Mouse (Mus musculus) embryonic facial prominence, embryonic 15.5 days (tissue): Measurements from ENCODE around the gene Smarcd3. TPM values are rescaled to one million over a fixed set of nuclear protein-coding genes. Genes with fewer than 3 reads are reported as not detected.

Source experiments
- ATAC-seq: fragments of 200-750 bp; cut with Nextera tagmentation; 2 replicates; pipeline ENCODE4 v1.8.0; 2017; ENCODE audit warnings: low read depth, moderate TSS enrichment; ENCODE audit not compliant: insufficient number of reproducible peaks, low FRiP score, low TSS enrichment
- H3K27ac ChIP-seq: fragments of 300-500 bp; sonication (generic); replicated peaks from 2 replicates; pipeline ENCODE4 v1.5.1; 2015; ENCODE audit warnings: mild to moderate bottlenecking, inconsistent platforms
- H3K27me3 ChIP-seq: fragments of 300-500 bp; sonication (generic); 2 replicates; pipeline ENCODE4 v1.6.1; 2015; ENCODE audit warnings: inconsistent platforms
- H3K36me3 ChIP-seq: fragments of 300-500 bp; sonication (generic); 2 replicates; pipeline ENCODE4 v1.6.1; 2015; ENCODE audit warnings: mild to moderate bottlenecking, inconsistent platforms
- H3K4me1 ChIP-seq: fragments of 300-500 bp; sonication (generic); 2 replicates; pipeline ENCODE4 v1.6.1; 2015; ENCODE audit warnings: inconsistent platforms
- H3K4me2 ChIP-seq: fragments of 300-500 bp; sonication (generic); replicated peaks from 2 replicates; pipeline ENCODE4 v1.6.1; 2015; ENCODE audit warnings: mild to moderate bottlenecking, inconsistent platforms
- H3K4me3 ChIP-seq: fragments of 300-500 bp; sonication (generic); replicated peaks from 2 replicates; pipeline ENCODE4 v1.5.1; 2015; ENCODE audit warnings: mild to moderate bottlenecking, inconsistent platforms
- H3K9ac ChIP-seq: fragments of 300-500 bp; sonication (generic); 2 replicates; pipeline ENCODE4 v1.6.1; 2015; ENCODE audit warnings: inconsistent platforms
- H3K9me3 ChIP-seq: fragments of 300-500 bp; sonication (generic); replicated peaks from 2 replicates; pipeline ENCODE4 v1.6.1; 2016; ENCODE audit warnings: inconsistent platforms
- WGBS: fragments of 180-500 bp; shearing (Covaris S2); methylation state at CpG from one replicate; pipeline ENCODE4 v1.1.7; 2015; 5-methylcytosine and 5-hydroxymethylcytosine counted together
- polyA plus RNA-seq: library from polyadenylated mRNA; unstranded; fragments of >200 nt; fragmentation: Nextera tagmentation; extraction: Ambion mirVana; gene quantifications from 2 replicates; pipeline ENCODE4 v1.2.1, GENCODE M21; 2015

Smarcd3 gene
- polyA plus RNA-seq, 1 experiment from 2014 or later: 42.4 TPM

DNA sequence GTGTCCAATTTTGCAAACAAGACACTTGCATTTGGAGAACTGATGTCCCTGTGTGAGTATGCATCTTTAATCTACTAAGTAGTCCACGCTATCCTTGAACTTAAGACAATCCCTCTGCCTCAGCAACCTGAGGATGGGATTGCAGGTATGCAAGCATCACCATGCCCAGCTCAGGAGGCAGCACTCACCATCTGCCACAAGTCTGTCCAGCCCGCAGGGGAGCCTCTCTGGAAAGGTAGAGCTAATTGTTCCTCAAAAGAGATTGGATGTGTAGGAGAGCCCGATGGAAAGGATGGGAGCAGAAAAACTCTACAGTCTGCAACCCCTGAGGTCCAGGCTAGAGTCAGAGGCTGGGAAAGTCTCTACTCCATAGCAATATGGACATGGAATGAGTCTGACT, 5.3 kb downstream of the Smarcd3 start:
- H3K36me3 ChIP-seq: no peaks in the 10 kb centered on the region
- no peak overlapping the region for H3K27ac ChIP-seq
- no peak overlapping the region for H3K4me2 ChIP-seq
- peaks cover 13% of the 10 kb centered on the region for H3K4me1 ChIP-seq
- no peak for ATAC-seq
- H3K9ac ChIP-seq: no peak overlapping the region
- 67% methylated on average over 3 of the region's 3 CpGs for WGBS
- no peak overlapping the region for H3K4me3 ChIP-seq
- H3K27me3 ChIP-seq: peaks cover 6% of the 10 kb centered on the region; the same call in 1 of the 2 replicates
- no peaks in the 10 kb centered on the region for H3K9me3 ChIP-seq

DNA sequence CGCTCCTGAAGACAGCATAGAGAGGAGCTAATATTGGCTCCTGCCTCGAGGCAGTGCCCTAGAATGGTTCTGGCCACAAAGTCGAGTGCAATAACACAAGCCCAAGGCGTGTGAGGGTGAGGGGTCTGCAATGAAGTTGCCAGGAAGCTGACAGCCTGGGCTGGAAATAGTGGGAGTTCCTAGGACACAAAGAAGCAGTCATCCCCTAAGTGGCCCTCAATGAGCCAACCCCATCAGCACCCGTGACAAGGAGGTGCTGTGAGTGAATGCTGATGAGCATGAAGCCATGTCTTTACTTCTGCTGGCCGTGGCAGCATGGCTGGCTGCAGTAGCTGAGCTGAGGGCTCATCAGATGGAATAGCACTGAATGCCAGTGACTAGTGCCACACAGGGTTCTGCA, 9.1 kb downstream of the Smarcd3 start:
- H3K4me3 ChIP-seq: no peak overlapping the region
- no peaks in the 10 kb centered on the region for H3K36me3 ChIP-seq
- no peaks in the 10 kb centered on the region for H3K9me3 ChIP-seq
- peaks cover 15% of the 10 kb centered on the region for H3K4me1 ChIP-seq
- no peak overlapping the region for H3K4me2 ChIP-seq
- H3K9ac ChIP-seq: no peak overlapping the region
- H3K27ac ChIP-seq: no peak overlapping the region
- no peaks in the 10 kb centered on the region for H3K27me3 ChIP-seq
- no peak for ATAC-seq
- WGBS: 52% methylated on average over 6 of the region's 6 CpGs

DNA sequence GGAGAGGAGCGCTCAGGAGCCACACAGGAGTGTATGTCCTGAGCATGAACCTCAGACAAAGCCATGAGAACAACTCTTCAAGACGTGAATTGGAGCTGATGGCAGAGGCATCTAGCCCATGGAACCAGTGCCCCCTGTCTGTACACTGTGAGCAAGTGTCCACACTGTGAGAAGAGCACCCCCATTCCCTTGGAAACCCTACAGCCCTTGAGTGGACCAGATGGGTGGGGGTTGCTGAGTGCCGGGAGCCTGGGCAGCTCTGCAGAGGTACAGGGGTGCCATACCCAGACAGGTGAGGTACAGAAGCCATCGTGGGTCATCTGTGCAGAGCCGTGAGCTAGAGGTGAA, 11.9 kb downstream of the Smarcd3 start:
- Histone ChIP-seq H3K9ac (no peak overlapping the region), H3K36me3 (no peaks in the 10 kb centered on the region), H3K4me3 (no peak overlapping the region), H3K4me2 (no peak overlapping the region), H3K4me1 (peaks cover 12% of the 10 kb centered on the region; the same call in 1 of the 2 replicates), H3K9me3 (no peaks in the 10 kb centered on the region), H3K27ac (no peak overlapping the region), H3K27me3 (no peaks in the 10 kb centered on the region)
- no peak for ATAC-seq
- WGBS: 61% methylated on average over 5 of the region's 5 CpGs

DNA sequence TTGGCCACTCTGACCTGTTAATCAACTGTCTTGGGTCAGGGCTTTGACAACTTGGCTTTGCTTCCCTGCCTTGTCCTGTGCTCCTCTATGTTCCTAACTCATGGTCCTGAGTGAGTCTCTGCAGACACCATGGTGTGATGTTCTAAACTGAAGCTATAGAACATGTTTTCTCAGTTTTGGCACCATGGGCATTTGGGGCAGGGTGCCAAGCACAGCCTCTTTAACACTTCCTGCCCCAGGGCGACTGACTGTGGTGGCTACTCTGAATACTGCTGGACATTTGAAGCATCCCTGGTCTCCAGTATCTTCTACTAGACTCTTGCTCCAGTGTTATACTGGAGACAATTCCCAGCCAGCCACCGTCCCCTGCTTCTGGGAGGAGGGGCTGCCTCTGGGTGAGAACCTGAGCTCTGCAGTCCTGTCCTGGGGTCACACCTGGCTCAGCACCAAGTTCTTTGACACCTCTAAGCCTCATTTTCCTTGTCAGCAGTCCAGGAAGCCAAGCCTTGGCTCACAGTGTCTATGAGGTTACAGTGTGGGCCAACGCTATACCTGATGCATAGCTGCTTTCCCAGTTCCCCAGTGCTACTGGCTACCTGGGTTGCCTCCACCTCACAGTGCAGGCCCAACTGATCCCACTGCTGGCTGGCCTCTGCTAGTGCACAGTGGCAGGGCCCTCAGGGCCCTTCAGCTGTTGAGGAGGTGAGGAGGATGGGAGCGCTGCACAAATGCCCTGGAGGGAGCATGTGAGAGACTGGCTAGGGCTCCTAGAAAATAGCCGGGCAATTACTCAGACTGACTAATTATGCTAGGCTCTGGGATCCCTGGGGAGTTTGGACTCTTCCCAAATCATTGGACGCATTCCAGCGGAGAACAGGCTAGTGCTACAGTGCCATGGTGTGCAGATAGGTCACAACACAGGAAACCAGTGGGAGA, 12.6 kb downstream of the Smarcd3 start:
- H3K4me3 ChIP-seq: no peak overlapping the region
- WGBS: 34% methylated on average over 7 of the region's 7 CpGs
- no peaks in the 10 kb centered on the region for H3K27me3 ChIP-seq
- ATAC-seq: peak; percentile 40; the same call in 1 of the 2 replicates
- H3K27ac ChIP-seq: no peak overlapping the region
- H3K9ac ChIP-seq: no peak overlapping the region
- no peaks in the 10 kb centered on the region for H3K9me3 ChIP-seq
- H3K4me2 ChIP-seq: no peak overlapping the region
- H3K36me3 ChIP-seq: no peaks in the 10 kb centered on the region
- peaks cover 15% of the 10 kb centered on the region for H3K4me1 ChIP-seq

DNA sequence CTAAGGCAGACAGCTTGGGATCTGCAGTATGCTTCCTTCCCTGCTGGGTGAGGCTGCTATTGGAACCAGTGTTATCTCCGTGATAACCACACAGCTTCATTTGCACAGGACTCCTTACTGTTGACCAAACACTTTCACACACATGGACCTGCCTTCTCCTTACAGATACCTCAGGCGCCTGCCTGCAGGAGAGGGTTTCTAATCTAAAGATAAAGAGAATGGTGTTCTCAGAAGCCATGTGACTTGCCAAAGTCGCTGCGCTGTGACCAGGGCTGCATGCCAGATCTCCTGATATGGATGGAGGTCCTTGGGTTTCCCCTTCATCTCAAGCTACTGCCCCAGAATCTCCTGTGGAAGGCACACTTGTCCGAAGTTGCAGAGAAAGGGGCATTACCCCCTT, 14.8 kb downstream of the Smarcd3 start:
- H3K27me3 ChIP-seq: no peaks in the 10 kb centered on the region
- WGBS: 60% methylated on average over 5 of the region's 5 CpGs
- H3K4me1 ChIP-seq: peaks cover 32% of the 10 kb centered on the region
- H3K9ac ChIP-seq: no peak overlapping the region
- no peak for ATAC-seq
- no peaks in the 10 kb centered on the region for H3K9me3 ChIP-seq
- H3K4me3 ChIP-seq: no peak overlapping the region
- no peak overlapping the region for H3K4me2 ChIP-seq
- H3K36me3 ChIP-seq: no peaks in the 10 kb centered on the region
- no peak overlapping the region for H3K27ac ChIP-seq

DNA sequence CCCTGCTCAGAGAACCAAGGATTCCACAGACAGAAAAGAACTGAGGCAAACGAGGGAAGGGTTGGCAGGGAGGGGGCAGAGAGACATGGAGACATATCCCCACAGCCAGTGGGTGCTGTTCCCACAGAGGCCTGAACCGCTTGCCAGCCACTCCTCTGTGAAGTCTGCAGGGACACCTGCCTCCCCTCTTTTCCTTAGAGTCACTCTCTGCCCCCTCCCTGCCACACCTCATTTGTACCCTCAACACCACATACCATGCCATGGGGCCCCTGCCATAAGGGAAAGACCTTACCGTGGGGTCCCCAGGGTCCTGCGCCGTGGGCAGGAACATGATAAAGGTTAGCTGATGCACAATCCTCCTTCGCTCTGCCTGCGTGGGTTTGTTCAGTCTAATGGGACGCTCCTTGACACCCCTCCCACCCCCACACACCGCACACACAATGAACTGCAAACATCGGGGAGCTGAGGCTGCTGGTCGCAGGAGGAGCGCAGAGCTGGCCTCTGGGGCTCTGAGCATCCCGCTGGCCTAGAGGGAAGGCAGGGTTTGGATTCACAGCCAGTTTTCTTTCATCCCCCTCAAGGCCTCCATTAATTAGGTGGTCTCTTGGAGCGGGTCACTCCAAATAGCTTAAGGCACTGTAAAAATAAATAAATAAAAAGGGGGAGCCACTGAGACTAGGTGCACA, 18.1 kb downstream of the Smarcd3 start:
- peak overlapping the region; percentile 63 for H3K4me2 ChIP-seq
- ATAC-seq: no peak
- H3K36me3 ChIP-seq: no peaks in the 10 kb centered on the region
- H3K9me3 ChIP-seq: no peaks in the 10 kb centered on the region
- no peaks in the 10 kb centered on the region for H3K27me3 ChIP-seq
- WGBS: 25% methylated on average over 14 of the region's 14 CpGs
- peak overlapping the region; percentile 99 for H3K27ac ChIP-seq
- H3K4me1 ChIP-seq: peaks cover 44% of the 10 kb centered on the region
- H3K4me3 ChIP-seq: peak overlapping the region; percentile 76; the same call in 1 of the 2 replicates
- H3K9ac ChIP-seq: peak overlapping the region; percentile 76; the same call in 1 of the 2 replicates

DNA sequence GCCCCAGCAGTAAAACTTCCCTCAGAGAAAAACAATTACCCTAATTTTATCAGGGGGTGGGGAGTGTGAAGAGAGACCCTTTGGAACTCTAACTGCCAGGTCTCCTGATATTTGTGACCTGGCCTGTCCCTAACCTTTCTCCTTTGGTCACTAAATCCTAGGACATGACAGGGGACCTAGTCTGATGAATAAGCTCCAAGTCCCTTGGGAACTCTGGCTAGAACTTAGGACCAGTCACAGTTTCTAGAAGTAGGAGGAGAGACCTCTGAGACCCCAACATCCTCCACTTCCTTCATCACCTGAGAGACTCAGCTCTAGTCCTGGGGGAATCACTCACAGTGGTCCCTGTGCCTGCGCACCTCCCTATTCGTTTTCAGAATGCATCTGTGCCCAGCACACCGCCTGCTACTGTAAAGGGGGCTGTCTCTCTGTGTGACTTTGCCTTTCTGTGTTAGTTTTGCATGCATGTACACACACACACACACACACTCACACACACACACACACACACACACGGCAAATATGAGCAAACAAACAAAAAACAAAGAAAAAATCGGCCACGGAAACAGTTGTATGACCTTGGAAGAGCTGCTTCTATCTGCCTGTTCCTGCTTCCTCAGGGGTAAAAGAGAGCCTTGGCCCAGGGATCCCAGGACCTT, 18.8 kb downstream of the Smarcd3 start:
- Histone ChIP-seq H3K36me3 (no peaks in the 10 kb centered on the region), H3K9ac (peak overlapping the region; percentile 76; the same call in 1 of the 2 replicates), H3K4me3 (peak overlapping the region; percentile 76), H3K27me3 (no peaks in the 10 kb centered on the region), H3K4me1 (peaks cover 51% of the 10 kb centered on the region), H3K27ac (peak overlapping the region; percentile 99), H3K4me2 (peak overlapping the region; percentile 63), H3K9me3 (no peaks in the 10 kb centered on the region)
- 8% methylated on average over 6 of the region's 6 CpGs for WGBS
- no peak for ATAC-seq

DNA sequence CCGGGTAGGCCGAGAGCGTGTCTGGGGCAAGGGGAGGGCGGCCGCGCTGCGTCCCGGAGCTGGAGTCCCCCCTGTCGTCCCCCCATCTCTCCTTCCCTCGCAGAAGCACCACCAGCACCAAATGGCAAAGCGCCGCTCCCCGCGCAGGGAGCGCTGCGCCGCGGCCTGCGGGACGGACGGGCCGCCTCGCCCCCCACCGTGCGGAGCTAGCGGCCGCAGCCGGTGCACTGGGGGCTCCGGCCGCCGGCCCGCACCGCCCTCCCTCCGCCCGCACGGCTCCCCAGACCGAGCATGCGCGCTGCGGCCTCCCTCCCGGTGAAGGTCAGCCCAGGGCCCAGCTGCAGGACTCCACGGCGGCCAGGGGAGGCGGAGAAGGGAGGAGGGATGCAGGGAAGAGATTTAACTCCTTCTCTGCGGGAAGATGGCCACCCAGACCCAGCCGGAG, 19.5 kb downstream of the Smarcd3 start:
- Histone ChIP-seq H3K27ac (peak overlapping the region; percentile 99), H3K27me3 (no peaks in the 10 kb centered on the region), H3K4me1 (peaks cover 56% of the 10 kb centered on the region), H3K4me2 (peak overlapping the region; percentile 63), H3K4me3 (peak overlapping the region; percentile 76), H3K9ac (peak overlapping the region; percentile 76), H3K36me3 (no peaks in the 10 kb centered on the region), H3K9me3 (no peaks in the 10 kb centered on the region)
- ATAC-seq: peak; percentile 80
- under 1% methylated on average over 38 of the region's 46 CpGs for WGBS

DNA sequence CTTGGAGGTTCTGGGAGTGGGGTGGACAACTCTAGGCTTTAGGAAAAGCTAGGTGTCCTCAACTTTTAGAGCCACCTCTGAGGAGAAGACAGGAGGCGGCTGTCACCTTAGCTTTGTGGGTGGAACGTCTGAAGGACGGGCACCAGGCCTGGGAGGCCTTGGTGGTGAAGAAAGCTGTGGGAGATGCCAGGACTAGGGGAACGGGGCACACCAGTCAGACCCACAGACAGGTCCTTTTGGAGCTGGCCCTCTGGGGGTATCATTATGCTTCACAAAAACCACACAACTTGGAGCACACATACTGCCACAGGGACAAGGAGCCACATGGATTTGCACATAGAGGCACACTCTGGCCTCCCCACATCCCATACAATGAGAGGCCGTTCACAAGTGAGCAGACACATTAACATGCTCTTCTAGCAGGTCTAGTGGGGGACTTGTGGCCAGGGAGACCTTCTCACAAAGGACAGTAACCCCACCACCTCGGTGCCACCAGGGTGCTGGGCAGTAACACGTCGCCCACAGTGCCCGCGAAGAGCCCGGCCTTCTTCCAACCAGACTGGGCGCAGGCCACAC, 20.0 kb downstream of the Smarcd3 start:
- ATAC-seq: no peak; the same call in 1 of the 2 replicates
- Histone ChIP-seq H3K4me3 (peak overlapping the region; percentile 76), H3K27ac (peak overlapping the region; percentile 99), H3K27me3 (no peaks in the 10 kb centered on the region), H3K9ac (peak overlapping the region; percentile 76), H3K36me3 (no peaks in the 10 kb centered on the region), H3K4me2 (peak overlapping the region; percentile 63), H3K9me3 (no peaks in the 10 kb centered on the region), H3K4me1 (peaks cover 61% of the 10 kb centered on the region)
- 13% methylated on average over 12 of the region's 12 CpGs for WGBS

DNA sequence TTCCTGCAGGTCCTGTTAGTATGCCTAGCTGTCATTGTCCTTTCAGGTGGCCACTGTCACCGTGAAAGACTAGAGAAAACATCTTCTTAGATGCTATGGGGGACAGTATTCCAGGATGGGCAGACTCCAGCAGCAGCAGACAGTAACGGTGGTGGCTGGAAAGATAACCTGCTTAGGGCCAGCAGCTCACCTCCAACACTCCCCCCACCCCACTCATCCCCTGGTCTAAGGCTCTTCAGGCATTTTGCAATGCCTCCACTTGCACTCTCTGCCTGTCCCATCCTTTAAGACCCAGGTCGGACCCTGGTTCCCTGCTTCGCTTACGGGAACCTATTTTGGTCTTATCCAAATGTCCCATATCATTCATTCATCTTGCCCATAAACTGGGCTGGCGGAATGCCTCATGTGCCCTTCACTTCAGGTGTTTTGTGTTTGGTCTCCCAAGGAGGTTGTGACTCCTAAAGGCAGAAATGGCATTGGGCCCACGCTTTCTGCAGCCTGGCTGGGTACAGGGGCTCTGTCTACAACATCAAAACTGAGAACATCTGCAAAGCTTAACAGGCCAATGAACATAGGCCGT, 20.7 kb downstream of the Smarcd3 start:
- H3K36me3 ChIP-seq: no peaks in the 10 kb centered on the region
- no peaks in the 10 kb centered on the region for H3K27me3 ChIP-seq
- ATAC-seq: no peak
- H3K4me3 ChIP-seq: peak overlapping the region; percentile 68
- peaks cover 67% of the 10 kb centered on the region for H3K4me1 ChIP-seq
- peak overlapping the region; percentile 99 for H3K27ac ChIP-seq
- peak overlapping the region; percentile 92 for H3K4me2 ChIP-seq
- no peak overlapping the region for H3K9ac ChIP-seq
- no peaks in the 10 kb centered on the region for H3K9me3 ChIP-seq
- WGBS: 67% methylated on average over 8 of the region's 8 CpGs
